In the genomic region with DNA sequence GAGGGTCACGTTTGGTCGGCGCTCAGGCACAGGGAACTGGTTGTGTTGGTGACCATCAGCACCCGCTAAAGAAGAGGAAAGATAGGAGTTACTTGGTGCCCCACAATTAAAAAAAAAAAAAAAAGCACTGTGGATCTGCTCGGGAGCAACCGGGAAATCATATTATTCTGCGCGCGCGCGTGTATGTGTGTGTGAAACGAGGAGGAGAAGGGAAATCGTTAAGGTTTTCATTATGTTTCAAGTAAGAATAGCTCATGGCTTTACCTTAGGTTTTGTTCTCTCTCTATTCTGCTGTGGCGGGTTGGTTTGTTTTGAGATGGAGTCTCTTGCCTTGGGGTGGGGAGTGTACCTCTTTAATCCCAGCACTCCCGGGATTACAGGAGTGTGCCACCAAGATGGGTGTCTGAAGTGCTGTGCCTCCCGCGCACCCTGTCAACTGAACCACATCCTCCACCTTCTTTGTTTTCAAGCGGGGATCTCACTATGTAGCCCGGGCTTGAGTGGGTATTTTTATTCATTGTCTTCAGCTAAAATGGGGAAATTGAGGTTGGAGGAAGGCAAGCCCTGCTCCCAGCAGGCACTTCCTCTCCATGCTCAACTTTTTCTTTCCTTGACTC, we compare ENCODE assay signal across 8 mouse cellular contexts. TPM values are rescaled to one million over a fixed set of nuclear protein-coding genes. Genes with fewer than 3 reads are reported as not detected.
DNase-seq lines count a peak whose midpoint lies in the region; ATAC-seq lines count a peak whose summit lies in the region.

No protein-coding gene starts in this region.

- 11% methylated on average over 19 of the region's 19 CpGs for WGBS in limb, embryonic 10.5 days
- WGBS in neural tube, embryonic 12.5 days: 6% methylated on average over 19 of the region's 19 CpGs

- peak overlapping the region; percentile 100 for H3K4me2 ChIP-seq in neural tube, embryonic 12.5 days (replicated peaks)

- no peaks in the 10 kb centered on the region for H3K27me3 ChIP-seq in limb, embryonic 10.5 days (ENCODE audit: low read depth, poor library complexity, severe bottlenecking)
- no peaks in the 10 kb centered on the region for H3K27me3 ChIP-seq in neural tube, embryonic 12.5 days (replicated peaks)

- no peak for ATAC-seq in cerebellum, adult (ENCODE audit: insufficient number of reproducible peaks, low FRiP score, low TSS enrichment)
- ATAC-seq in neural tube, embryonic 12.5 days (ENCODE audit: low FRiP score, low read depth): 0 out of 2 replicates have a peak, but pooled peaks have one; percentile 12

- peak overlapping the region; percentile 29; the same call in 1 of the 2 replicates for H3K9ac ChIP-seq in neural tube, embryonic 12.5 days

- H3K9me3 ChIP-seq in limb, embryonic 10.5 days (replicated peaks): no peaks in the 10 kb centered on the region
- H3K9me3 ChIP-seq in neural tube, embryonic 12.5 days: no peaks in the 10 kb centered on the region

- peak overlapping the region; percentile 97 for H3K27ac ChIP-seq in limb, embryonic 10.5 days
- no peak overlapping the region for H3K27ac ChIP-seq in neural tube, embryonic 12.5 days

- H3K4me1 ChIP-seq in limb, embryonic 10.5 days: peaks cover 26% of the 10 kb centered on the region
- H3K4me1 ChIP-seq in neural tube, embryonic 12.5 days: peaks cover 34% of the 10 kb centered on the region

- H3K36me3 ChIP-seq in limb, embryonic 10.5 days: peaks cover 25% of the 10 kb centered on the region
- H3K36me3 ChIP-seq in neural tube, embryonic 12.5 days: peaks cover 14% of the 10 kb centered on the region

- peak overlapping the region; percentile 80 for H3K4me3 ChIP-seq in limb, embryonic 10.5 days
- peak overlapping the region; percentile 84 for H3K4me3 ChIP-seq in neural tube, embryonic 12.5 days

- DNase-seq in cerebellum, adult 9-11 months: peak; percentile 53
- DNase-seq in thymus, postnatal 0 days (ENCODE audit: low spot score): peak; percentile 31
- no peak for DNase-seq in thymus, postnatal 10 days (ENCODE audit: low spot score in 2 of 2)
- peak; percentile 42 for DNase-seq in limb, embryonic 10.5 days (ENCODE audit: low spot score)
- DNase-seq in right cerebral cortex, adult 2 months (ENCODE audit: low spot score in 2 of 2): no peak
- no peak for DNase-seq in adrenal gland, postnatal 4 days (ENCODE audit: low spot score in 2 of 2)

RNA-seq across cellular contexts. Expression of gene Ipo13, which starts 0.8 kb away (rescaled TPM):
- polyA plus RNA-seq in thymus, postnatal 0 days (2015; fragmentation: Nextera tagmentation; extraction: Ambion mirVana): 22.0 and 25.4 TPM in 2 replicates
- polyA plus RNA-seq in limb, embryonic 10.5 days (2016; fragmentation: Nextera tagmentation; extraction: Ambion mirVana): 56.0 and 56.7 TPM in 2 replicates
- 65.7 and 68.5 TPM in 2 replicates for polyA plus RNA-seq in neural tube, embryonic 12.5 days (2016; fragmentation: Nextera tagmentation; extraction: Ambion mirVana)
- total RNA-seq in adrenal gland, postnatal 4 days (2021): 10 to 100 TPM; 43.9 to 45.1 TPM

RNA-seq across cellular contexts. Expression of gene Artn, which starts 14.0 kb away (rescaled TPM):
- polyA plus RNA-seq in thymus, postnatal 0 days (2015; fragmentation: Nextera tagmentation; extraction: Ambion mirVana): 0.05 and 0.30 TPM in 2 replicates
- polyA plus RNA-seq in limb, embryonic 10.5 days (2016; fragmentation: Nextera tagmentation; extraction: Ambion mirVana): 6.5 and 13.5 TPM in 2 replicates
- polyA plus RNA-seq in neural tube, embryonic 12.5 days (2016; fragmentation: Nextera tagmentation; extraction: Ambion mirVana): 1.3 and 3.1 TPM in 2 replicates
- total RNA-seq in adrenal gland, postnatal 4 days (2021): under 1 TPM; 0.45 to 0.90 TPM

RNA-seq across cellular contexts. Expression of gene Dph2, which starts 23.8 kb away (rescaled TPM):
- 20.4 and 22.5 TPM in 2 replicates for polyA plus RNA-seq in thymus, postnatal 0 days (2015; fragmentation: Nextera tagmentation; extraction: Ambion mirVana)
- 22.7 and 25.1 TPM in 2 replicates for polyA plus RNA-seq in limb, embryonic 10.5 days (2016; fragmentation: Nextera tagmentation; extraction: Ambion mirVana)
- 23.0 and 27.5 TPM in 2 replicates for polyA plus RNA-seq in neural tube, embryonic 12.5 days (2016; fragmentation: Nextera tagmentation; extraction: Ambion mirVana)
- total RNA-seq in adrenal gland, postnatal 4 days (2021): 1 to 10 TPM; 9.6 to 9.8 TPM

RNA-seq across cellular contexts. Expression of gene Atp6v0b, which starts 28.5 kb away (rescaled TPM):
- 215 TPM in 2 replicates for polyA plus RNA-seq in thymus, postnatal 0 days (2015; fragmentation: Nextera tagmentation; extraction: Ambion mirVana)
- polyA plus RNA-seq in limb, embryonic 10.5 days (2016; fragmentation: Nextera tagmentation; extraction: Ambion mirVana): 143 and 147 TPM in 2 replicates
- polyA plus RNA-seq in neural tube, embryonic 12.5 days (2016; fragmentation: Nextera tagmentation; extraction: Ambion mirVana): 308 and 323 TPM in 2 replicates
- 100 to 1,000 TPM; 139 to 148 TPM for total RNA-seq in adrenal gland, postnatal 4 days (2021)

RNA-seq across cellular contexts. Expression of gene B4galt2, which starts 32.3 kb away (rescaled TPM):
- 1.3 and 1.7 TPM in 2 replicates for polyA plus RNA-seq in thymus, postnatal 0 days (2015; fragmentation: Nextera tagmentation; extraction: Ambion mirVana)
- polyA plus RNA-seq in limb, embryonic 10.5 days (2016; fragmentation: Nextera tagmentation; extraction: Ambion mirVana): 22.8 and 26.2 TPM in 2 replicates
- polyA plus RNA-seq in neural tube, embryonic 12.5 days (2016; fragmentation: Nextera tagmentation; extraction: Ambion mirVana): 44.5 and 46.9 TPM in 2 replicates
- total RNA-seq in adrenal gland, postnatal 4 days (2021): 10 to 100 TPM; 32.6 to 34.6 TPM

Comparison
In these comparisons a context has a peak if more than half of its experiments do, and no peak if none do; other contexts are left out.
1. DNase-seq: peak in cerebellum, adult 9-11 months (single experiment), thymus, postnatal 0 days (single experiment) and limb, embryonic 10.5 days (single experiment); none in thymus, postnatal 10 days (0 of 2), right cerebral cortex, adult 2 months (0 of 2) and adrenal gland, postnatal 4 days (0 of 2).